Mouse (Mus musculus): ENCODE data around the gene Sugp1. TPM values are rescaled to one million over a fixed set of nuclear protein-coding genes. Genes with fewer than 3 reads are reported as not detected.

Gene Sugp1
- polyA plus RNA-seq, 1 experiment from 2014 or later: 37.0 TPM

DNA sequence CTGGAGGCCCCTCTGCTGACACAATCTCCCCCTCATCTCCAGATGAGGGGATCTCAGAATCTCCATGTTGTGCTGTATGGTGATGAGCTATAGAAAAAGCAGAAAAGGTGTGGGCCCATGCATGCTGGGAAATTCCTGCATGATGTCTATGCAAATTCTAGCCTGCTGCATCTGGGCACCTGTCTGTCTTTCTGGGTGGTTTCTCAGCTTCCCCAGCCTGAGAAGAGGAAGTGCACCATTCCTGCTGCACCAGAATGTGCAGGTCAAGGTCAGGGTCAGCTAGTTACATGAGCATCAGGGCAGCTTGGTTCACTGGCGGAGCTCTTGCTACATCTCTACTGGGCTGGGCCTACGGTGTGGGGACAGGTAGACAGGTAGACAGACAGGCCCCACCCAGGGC lies 67.8 kb downstream of the Sugp1 start:
- DNase-seq (ENCODE audit: low read depth, low spot score) (no peak), ATAC-seq (no peak)
- in situ Hi-C loops (cut with MboI; ENCODE audit: low pct_unique_long_range_greater_than_20kb): no loop called here
- H3K27me3 ChIP-seq: peaks cover 76% of the 10 kb centered on the region
- TF ChIP-seq CTCF (IDR thresholded peaks at IDR 0.05): no peak
- ChIA-PET POLR2A (no interaction called here), CTCF (no interaction called here)

DNA sequence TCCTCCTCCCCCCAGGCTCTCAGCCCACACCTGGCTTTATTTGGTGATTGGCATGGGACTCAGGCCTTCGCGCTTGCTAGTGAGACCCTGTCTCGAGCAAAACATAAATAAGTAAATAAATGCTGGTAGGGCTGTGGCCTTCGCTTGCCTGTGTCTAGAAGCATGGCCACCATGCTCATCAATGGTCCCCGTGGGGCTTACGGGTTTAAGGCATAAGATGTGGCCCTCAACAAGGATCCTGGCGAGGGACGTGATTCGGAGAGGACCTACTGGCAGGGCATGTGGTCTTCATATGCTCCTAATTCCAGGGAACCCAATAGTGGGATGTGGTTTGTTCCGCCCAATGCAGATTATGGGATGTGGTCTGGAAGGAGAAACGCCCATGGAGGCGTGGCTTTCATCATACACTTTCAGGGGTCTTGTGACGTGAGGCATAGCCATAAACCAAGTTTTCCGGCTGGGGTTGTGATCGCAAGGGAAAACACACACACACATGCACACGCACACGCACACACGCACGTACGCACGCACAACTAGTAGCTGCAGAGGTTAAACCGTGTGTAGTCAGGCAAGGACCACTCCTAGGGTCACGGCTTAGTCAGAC lies 68.7 kb downstream of the Sugp1 start:
- DNase-seq (ENCODE audit: low read depth, low spot score): no peak
- in situ Hi-C loops (cut with MboI; ENCODE audit: low pct_unique_long_range_greater_than_20kb): no loop called here
- ChIA-PET POLR2A (no interaction called here), CTCF (no interaction called here)
- ATAC-seq: no peak
- H3K27me3 ChIP-seq: peaks cover 80% of the 10 kb centered on the region
- no peak for TF ChIP-seq CTCF (IDR thresholded peaks at IDR 0.05)

DNA sequence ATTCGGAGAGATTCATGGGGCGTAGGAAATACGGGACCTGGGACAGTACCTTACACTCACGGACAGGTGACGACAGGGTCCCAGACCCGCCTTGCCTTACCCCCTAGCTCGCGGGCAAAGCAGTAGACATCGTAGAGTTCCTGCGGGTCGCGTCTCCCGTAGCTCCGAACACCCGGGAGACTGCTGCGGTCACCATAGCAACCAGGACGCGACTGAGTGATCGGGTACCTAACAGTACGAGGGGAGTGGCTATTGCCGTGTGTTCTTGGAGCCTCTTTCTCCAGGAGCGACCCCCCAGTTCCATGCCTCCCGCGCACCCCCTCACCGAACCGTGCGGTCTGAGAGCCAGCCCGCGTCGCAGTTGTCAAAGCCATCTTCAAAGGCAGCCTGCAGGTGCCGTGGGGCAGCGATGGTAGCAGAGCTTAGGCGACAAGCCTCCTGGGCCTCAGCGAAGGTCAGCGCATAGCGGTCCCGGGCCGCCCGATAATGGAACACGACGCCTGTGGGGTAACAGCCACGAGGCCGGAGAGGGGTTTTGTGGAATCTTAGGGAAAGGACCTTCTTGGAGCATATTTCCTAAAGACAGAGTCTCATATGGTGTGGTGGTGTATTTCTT lies 69.9 kb downstream of the Sugp1 start:
- DNase-seq (ENCODE audit: low read depth, low spot score): no peak
- ChIA-PET POLR2A (no interaction called here), CTCF (no interaction called here)
- ATAC-seq: no peak
- no peak for TF ChIP-seq CTCF (IDR thresholded peaks at IDR 0.05)
- peaks cover 80% of the 10 kb centered on the region for H3K27me3 ChIP-seq
- in situ Hi-C loops (cut with MboI; ENCODE audit: low pct_unique_long_range_greater_than_20kb): no loop called here

DNA sequence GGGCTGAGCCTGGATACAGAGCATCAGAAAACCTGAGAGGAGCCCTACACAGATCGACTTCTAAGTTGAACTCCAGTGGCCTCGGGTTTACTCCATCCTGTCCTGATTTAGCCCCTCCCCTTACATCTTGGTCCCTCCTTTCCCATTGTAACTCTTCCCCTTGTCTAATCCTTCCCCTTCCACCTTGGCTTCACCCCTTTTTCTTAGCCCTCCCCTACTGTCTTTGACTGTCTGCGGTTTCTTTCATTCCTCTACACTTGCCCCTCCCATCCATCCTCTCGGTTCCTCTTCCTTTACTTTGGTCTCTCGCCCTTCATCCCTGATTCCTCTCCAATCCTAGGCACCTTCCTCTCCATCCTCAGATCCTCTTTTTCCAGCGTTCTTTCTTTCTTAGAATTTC lies 71.9 kb downstream of the Sugp1 start:
- no peak for TF ChIP-seq CTCF (IDR thresholded peaks at IDR 0.05)
- DNase-seq (ENCODE audit: low read depth, low spot score) (no peak), ATAC-seq (no peak)
- H3K27me3 ChIP-seq: peaks cover 69% of the 10 kb centered on the region
- POLR2A ChIA-PET: no interaction called here
- CTCF ChIA-PET: no interaction called here
- in situ Hi-C loops (cut with MboI; ENCODE audit: low pct_unique_long_range_greater_than_20kb): no loop called here

DNA sequence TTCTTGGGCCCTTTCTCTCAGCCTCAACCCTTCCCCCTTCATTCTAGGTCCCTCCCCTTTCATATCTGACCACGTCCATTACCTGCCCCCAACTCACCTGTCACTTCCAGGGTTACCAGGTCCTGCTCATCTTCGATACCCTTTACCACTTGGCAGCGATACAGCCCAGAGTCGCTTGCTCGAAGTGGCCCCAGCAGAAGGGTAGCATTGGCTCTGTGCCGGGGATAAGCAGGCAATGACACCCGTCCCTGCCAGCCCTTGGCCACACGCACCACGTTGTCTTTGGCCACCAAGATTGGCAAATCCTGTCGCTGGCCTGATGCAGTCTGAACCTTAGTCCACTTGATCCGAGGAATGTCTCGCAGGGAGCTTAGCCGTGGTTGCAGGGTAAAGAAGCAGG lies 72.3 kb downstream of the Sugp1 start:
- ChIA-PET CTCF (no interaction called here), POLR2A (no interaction called here)
- no peak for ATAC-seq
- H3K27me3 ChIP-seq: peaks cover 73% of the 10 kb centered on the region
- in situ Hi-C loops (cut with MboI; ENCODE audit: low pct_unique_long_range_greater_than_20kb): no loop called here
- no peak for DNase-seq (ENCODE audit: low read depth, low spot score)
- no peak for TF ChIP-seq CTCF (IDR thresholded peaks at IDR 0.05)

DNA sequence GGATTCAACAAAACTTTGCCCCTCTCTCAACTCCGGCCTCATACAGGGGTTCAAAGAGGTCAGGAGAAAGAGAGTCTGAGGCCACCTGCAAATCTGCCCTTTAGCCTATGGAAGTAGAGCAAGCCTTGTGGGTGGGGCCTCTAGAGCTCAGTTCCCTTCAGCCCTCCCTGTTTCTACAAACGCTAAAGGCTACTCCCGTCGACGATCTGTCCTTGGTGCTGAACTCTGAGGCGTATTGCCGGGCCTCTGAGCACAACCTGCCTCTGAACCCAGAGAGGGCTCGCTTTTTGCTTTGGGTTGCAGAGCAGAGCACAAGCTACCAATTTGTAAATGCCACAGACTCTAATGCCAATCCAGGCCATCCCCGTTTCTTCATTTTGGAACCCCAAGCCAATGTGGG lies 75.0 kb downstream of the Sugp1 start:
- POLR2A ChIA-PET: no interaction called here
- TF ChIP-seq CTCF (IDR thresholded peaks at IDR 0.05): no peak
- ATAC-seq (no peak), DNase-seq (ENCODE audit: low read depth, low spot score) (no peak)
- CTCF ChIA-PET: no interaction called here
- H3K27me3 ChIP-seq: peaks cover 64% of the 10 kb centered on the region
- in situ Hi-C loops (cut with MboI; ENCODE audit: low pct_unique_long_range_greater_than_20kb): no loop called here

DNA sequence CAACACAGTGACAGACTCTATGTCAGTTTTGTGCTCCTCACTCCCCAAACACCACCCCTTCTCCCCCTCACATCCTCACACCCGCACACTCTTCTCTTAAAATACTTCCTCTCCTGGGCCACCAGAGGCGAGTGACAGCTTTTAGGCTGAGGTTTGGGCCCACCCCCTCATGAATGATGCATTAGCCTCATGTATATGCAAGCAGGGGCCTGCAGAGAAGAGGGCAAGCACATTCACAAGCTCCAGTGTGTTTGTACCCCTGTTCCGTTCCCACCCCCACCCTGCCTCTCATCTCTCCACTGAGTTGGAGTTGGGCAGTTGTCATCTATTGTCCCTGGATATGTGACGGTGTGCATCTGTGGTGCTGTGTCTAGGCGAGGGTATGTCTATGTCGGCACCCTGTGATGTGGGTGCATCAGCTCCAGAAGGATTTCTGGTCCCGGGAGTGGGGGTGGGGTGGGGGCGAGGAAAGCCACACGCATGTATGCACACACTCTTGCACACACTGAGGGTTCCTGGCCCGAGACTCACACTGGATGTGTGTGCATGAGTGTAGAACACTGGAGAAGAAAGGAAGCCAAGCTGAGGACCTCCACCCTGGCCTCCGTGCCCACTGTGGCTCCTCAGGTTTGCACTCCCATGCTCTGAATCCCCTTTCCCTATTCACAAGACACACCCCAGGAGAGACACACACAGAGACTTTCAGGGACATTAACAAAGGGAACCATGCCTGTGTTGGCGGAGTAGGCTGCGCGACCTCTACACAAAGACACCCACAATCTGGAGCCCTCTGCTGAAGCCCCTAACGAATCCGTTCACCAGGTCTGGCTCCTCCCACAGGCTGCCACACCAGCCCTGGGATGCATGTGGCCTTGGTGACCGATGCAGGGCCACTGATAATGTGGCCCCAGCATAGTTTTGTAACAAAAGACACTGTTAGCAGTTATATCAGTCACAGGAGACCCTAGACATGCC lies 76.4 kb downstream of the Sugp1 start:
- no peak for TF ChIP-seq CTCF (IDR thresholded peaks at IDR 0.05)
- in situ Hi-C loops (cut with MboI; ENCODE audit: low pct_unique_long_range_greater_than_20kb): no loop called here
- ChIA-PET CTCF (interaction anchor here (1.3 kb wide), 1 partner anchor 21 kb away, joined by 3 read pairs; no protein-coding TSS in a partner anchor), POLR2A (no interaction called here)
- peaks cover 55% of the 10 kb centered on the region for H3K27me3 ChIP-seq
- DNase-seq (ENCODE audit: low read depth, low spot score) (no peak), ATAC-seq (no peak)

DNA sequence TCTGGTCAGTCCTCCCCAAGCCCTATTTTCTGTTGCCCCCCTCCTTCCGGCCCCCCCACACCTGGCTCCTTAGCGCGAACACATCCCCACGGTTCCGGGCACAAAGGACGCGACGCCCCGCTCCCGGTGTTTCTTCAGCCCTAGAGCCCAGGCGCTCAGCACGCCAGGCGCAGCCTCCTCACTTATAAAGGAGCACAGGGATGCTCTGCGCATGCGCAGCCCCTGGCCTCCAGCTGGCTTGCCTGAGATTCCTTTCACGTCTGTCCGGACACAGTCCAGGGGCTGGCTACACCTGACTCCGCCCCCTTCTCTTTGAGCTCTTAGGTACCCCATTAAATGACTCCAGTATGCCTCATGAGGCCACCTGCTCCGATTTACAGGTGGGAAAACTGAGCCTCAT lies 78.1 kb downstream of the Sugp1 start, which contains the start of gene Ncan:
Gene Ncan (minus strand): TSS at position 207 of the 400 bp plus-strand sequence.
- TF ChIP-seq CTCF (IDR thresholded peaks at IDR 0.05): no peak
- no peak for ATAC-seq
- POLR2A ChIA-PET: no interaction called here

More for the DNA sequence above, 78.1 kb downstream of the Sugp1 start, which contains the start of gene Ncan:
- in situ Hi-C loops (cut with MboI; ENCODE audit: low pct_unique_long_range_greater_than_20kb): no loop called here
- CTCF ChIA-PET: no interaction called here
- no peak for DNase-seq (ENCODE audit: low read depth, low spot score)
- peaks cover 46% of the 10 kb centered on the region for H3K27me3 ChIP-seq

Other genes starting within 250 kb of the Sugp1 start
- 17.8 TPM for gene Gmip, start 234.1 kb upstream of the Sugp1 start, polyA plus RNA-seq (2021)
- 8.3 TPM for gene Lpar2, start 220.4 kb upstream of the Sugp1 start, polyA plus RNA-seq (2021)
- 8.0 TPM for gene Pbx4, start 210.3 kb upstream of the Sugp1 start, polyA plus RNA-seq (2021)
- gene Cilp2, start 155.1 kb upstream of the Sugp1 start, polyA plus RNA-seq (2021): 0.03 TPM
- gene Tssk6, start 140.6 kb upstream of the Sugp1 start, polyA plus RNA-seq (2021): 3.7 TPM
- gene Ndufa13, start 140.3 kb upstream of the Sugp1 start, polyA plus RNA-seq (2021): 199 TPM
- 5.3 TPM for gene Yjefn3, start 140.1 kb upstream of the Sugp1 start, polyA plus RNA-seq (2021)
- 75.2 TPM for gene Gatad2a, start 46.4 kb upstream of the Sugp1 start, polyA plus RNA-seq (2021)
- 53.4 TPM for gene Mau2, start 79 bp upstream of the Sugp1 start, polyA plus RNA-seq (2021)
- gene Tm6sf2, start 30.1 kb downstream of the Sugp1 start, polyA plus RNA-seq (2021): 1.3 TPM
- gene Hapln4, start 40.6 kb downstream of the Sugp1 start, polyA plus RNA-seq (2021): 7.3 TPM
- gene Ncan, start 78.1 kb downstream of the Sugp1 start, polyA plus RNA-seq (2021): 0.01 TPM
- gene Nr2c2ap, start 88.5 kb downstream of the Sugp1 start, polyA plus RNA-seq (2021): 35.1 TPM
- 19.6 TPM for gene Rfxank, start 96.3 kb downstream of the Sugp1 start, polyA plus RNA-seq (2021)
- gene Borcs8, start 96.7 kb downstream of the Sugp1 start, polyA plus RNA-seq (2021): 80.3 TPM
- 0.54 TPM for gene Mef2b, start 96.9 kb downstream of the Sugp1 start, polyA plus RNA-seq (2021)
- 64.9 TPM for gene Tmem161a, start 129.5 kb downstream of the Sugp1 start, polyA plus RNA-seq (2021)
- 5.0 TPM for gene Slc25a42, start 169.5 kb downstream of the Sugp1 start, polyA plus RNA-seq (2021)
- gene Sugp2, start 191.4 kb downstream of the Sugp1 start, polyA plus RNA-seq (2021): 26.5 TPM
- 16.4 TPM for gene Armc6, start 191.7 kb downstream of the Sugp1 start, polyA plus RNA-seq (2021)
- 67.9 TPM for gene Homer3, start 240.0 kb downstream of the Sugp1 start, polyA plus RNA-seq (2021)